Mouse (Mus musculus) neutrophil, adult 5-6 weeks (primary cell): ENCODE measurements around the gene Lemd2. TPM values are rescaled to one million over a fixed set of nuclear protein-coding genes. Genes with fewer than 3 reads are reported as not detected.

Experiments used
- ATAC-seq: fragments of 151-379, 151-347 bp; 2 replicates; pipeline ENCODE4 v1.8.0; 2017; ENCODE audit warnings: mild to moderate bottlenecking, moderate TSS enrichment; ENCODE audit not compliant: insufficient number of reproducible peaks, poor library complexity, low FRiP score, severe bottlenecking; ENCODE audit errors: extremely low read depth
- total RNA-seq: library from RNA; stranded (forward); fragments of 200-1000 nt; gene quantifications from 2 replicates; pipeline ENCODE4 v1.2.3, GENCODE M21; 2017

The Lemd2 gene
- total RNA-seq, 1 experiment from 2014 or later, result 64.4 TPM

DNA sequence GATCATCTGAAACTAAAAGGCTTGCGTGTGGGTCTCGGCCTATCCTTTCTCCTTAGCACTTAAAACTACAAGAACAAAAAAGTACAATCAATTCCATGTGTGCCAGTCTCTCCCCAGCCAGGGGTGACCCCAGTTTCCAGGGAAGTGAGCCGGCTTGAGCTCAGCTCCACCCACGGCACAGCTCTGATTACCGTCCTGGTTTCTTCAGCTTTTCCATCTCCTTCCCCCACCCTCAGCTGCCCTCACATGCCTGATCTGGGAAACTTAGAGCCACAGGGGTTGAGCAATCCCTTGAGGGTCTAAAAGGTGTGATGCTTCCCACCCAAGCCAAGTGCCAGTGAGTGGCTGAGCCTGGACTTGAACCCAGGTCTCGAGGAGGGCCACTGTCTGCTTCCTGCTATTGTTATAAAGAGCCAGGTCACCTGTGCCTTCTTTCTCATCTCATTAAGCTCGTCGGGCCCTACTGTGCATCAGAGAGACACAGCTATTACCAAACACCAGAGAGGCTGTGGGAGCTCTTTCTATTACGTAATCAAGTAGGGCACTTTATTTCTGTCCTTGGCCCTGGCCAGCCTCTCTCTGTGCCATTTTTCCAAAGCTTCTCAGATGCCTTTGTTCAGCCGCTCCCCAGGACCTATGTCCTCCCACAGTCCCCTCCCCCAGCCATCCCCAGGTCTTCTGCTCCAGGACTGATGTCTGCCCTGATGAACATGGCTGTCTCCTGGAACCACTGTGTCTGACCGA lies 34.1 kb downstream of the Lemd2 start:
- no peak for ATAC-seq

DNA sequence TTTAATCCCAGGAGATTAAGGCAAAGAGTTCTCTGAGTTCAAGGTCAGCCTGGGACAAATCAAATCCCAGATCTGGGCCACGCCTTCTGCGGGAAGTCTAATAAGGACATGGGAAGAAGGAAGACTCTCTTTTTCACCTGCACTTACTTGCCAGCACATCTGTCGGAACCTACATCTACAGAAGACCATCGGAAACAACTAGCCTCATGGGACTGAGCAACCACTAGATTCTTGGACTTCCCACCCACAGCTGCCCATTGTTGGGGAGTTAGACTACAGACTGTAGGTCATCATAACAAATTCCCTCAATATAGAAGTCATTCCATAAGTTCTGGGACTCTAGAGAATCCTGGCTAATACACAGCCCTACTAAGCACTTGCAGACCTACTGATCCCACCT lies 35.7 kb downstream of the Lemd2 start:
- no peak for ATAC-seq

DNA sequence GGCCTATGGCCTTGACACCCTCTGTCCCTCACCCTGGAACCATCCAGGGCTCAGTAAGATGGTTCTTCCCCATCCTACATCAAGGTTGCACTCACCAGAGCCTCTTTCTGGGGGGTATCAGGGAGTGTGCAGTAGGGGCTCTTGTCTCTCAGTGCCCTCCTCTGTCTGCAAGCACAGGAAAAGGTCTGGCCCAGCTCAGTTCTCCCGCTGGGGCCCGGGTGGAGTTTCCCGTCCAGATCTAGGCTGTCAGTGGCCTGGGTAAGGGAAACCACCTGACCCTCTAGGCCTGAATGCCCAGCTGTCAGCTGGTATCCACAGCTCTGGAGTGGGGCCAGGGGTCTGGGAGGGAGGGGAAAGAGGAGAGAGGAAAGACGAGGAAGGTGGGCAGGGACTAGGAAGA lies 36.7 kb downstream of the Lemd2 start, which contains the start of gene Ip6k3:
TSS of gene Ip6k3 (minus strand) at position 251 of the 400 bp plus-strand sequence.
- ATAC-seq, result no peak

DNA sequence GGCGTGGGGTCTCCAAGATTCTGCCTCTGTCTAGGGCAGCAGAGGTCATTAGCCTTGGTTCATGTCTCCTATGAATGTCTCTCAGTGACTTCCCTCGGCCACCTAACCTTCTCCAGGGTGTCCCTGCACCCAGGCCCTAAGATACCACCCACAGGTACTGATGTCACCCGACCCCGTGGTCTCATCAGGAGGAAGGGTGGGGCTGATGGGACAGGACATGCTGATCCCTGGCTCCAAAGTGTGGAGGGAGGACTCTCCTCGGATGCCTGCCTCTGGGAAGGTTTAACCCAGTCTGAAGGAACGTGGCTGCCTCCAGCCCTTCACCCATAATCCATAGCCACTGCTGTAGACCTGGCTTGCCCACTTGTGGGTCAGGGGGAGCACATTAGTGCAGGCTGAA lies 37.4 kb downstream of the Lemd2 start:
- ATAC-seq, result no peak

DNA sequence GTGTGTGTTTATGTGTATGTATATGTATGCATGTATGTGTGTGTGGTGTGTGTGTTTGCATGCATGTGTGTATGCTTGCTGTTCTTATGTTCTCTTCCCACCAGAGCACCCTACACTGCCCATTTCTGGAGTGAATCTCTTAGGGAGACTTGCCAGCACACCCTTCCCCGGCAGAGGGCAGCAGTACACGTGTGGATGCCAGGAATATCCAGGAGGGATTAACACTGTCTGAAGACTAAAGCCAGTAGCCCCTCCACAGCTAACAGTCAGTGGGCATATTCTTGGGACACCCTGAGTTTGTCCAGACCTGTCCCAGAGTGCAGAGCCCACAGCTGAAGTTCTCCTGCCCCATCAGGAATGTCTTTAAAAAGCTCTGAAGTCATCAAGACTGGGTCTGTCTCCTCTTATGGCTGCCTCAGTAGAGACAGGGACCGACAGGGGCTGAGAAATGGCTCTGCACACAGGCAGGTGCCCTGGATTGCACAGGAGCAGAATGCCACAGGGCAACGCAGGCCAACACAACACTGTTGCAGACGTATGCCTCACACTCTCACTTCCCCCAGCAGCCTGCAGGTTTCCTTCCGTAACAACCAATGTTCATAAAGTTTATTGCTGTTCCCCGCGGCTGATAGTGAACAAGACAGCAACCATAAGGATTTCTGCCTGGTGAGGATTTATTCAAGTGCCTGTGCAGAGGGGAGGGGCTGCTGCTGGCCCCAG lies 39.1 kb downstream of the Lemd2 start:
- ATAC-seq, result no peak

DNA sequence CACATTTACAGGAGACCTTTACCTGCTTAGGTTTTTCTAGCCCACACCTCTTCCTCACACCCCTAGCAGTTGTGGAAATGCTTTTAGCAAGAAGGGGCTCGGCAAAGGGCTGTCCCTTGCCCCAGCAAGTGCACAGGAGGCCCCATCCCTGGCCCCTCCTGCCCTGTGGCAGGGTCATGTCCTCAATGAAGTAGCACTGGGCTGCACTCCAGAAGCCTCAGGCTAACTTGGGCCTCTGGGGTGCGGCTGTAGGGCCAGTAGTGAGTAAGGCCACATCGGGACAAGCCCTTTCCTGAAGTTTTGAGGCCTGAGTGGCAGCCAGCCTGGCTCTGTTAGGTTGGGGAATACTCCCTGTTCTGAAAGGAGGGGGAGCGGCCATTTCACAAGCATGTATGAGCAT lies 43.4 kb downstream of the Lemd2 start:
- ATAC-seq, result no peak

DNA sequence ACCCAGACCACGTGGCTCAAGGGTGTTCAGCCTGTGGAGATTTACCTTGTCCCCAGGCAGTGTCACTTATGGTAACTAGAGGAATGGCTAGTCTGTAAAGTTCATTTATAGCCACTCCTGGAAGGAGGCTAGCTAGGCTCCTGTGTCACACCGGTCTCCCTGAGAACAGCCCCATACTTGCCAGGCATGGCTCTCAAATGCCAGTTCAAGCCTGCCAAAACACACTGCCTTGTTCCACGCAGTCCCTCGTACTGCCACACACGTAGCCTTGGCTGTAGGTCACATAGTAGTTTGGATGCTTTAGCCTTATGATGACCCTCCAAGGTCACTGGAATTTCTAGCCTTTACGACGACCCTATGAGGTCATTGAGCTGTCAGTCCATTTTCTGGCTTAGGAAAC lies 45.1 kb downstream of the Lemd2 start:
- no peak for ATAC-seq

DNA sequence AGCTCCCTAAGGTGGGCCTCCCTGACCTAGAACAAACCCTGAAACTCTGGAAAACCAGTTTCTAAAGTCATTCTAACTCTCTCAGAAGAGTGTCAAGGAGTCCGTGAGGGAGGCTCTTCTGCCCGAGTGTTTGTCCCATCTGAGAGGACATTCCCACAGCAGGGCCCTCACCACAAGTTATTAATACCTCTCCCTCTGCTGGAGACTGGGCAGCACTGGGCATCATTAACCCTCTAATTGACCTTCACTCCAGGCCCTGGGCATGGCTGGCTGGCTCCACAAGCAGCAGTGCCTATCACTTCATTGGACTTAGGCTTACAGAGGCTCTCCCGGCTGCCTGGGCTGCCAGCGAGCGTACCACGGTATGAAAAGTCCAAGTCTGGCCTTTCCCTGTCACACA lies 45.8 kb downstream of the Lemd2 start:
- ATAC-seq, result no peak

DNA sequence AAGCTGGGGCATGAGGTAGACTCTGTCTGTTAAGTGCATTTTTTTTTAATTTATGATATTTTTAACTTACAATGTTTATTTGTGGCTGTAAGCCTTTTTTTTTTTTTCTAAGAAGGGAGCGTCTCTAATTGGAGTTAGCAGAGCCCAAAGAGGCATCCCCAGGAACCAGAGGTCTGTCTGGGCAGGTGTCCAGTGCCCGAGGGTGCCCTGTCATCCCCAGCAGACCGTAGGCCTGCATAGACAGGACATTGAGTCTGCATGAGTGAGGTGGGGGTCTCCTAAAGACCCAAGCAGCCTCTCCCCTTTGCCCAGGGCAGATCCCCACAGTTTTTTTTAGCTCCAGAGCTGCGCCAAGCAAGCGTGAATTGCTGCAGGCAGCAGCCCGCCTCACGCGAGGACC lies 48.5 kb downstream of the Lemd2 start:
- ATAC-seq, result no peak

DNA sequence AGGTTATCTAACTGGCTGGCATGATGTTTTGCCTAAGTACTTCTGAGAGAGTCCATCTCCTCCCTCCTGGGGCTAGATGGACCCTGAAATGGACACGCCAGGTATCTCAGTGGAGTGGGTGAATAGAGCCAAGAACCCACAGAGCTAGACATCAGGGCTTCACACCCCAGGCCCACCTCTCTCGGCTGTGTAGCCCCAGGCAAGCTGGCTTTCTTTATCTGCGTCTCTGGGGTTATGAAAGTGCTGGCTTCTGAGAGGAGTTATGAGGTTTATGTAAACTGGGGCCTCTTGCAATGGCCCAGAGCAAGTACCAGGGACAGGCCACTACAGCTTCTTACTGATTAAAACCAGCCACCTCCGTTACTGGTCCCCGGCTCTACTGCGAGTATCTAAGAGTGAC lies 49.4 kb downstream of the Lemd2 start:
- no peak for ATAC-seq

DNA sequence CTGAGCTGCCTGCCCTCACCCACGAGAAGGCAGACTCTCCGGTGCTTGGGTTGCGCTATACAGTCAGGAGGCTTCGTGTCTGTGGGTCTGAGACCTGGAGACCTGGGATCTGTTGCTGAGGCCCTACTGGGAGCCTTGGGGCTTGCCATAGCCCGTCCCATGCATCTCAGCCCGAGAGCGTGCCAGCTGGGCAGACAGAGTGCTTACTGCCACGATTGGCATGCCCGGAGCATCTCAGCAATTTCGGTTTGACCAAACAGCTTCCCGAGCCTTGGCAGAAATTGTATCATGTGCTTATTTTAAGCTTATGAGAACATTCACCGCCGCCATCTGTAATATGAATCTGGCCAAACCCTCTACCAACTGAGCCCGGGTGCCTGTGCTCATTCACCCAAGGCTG lies 50.0 kb downstream of the Lemd2 start:
- ATAC-seq, result no peak

DNA sequence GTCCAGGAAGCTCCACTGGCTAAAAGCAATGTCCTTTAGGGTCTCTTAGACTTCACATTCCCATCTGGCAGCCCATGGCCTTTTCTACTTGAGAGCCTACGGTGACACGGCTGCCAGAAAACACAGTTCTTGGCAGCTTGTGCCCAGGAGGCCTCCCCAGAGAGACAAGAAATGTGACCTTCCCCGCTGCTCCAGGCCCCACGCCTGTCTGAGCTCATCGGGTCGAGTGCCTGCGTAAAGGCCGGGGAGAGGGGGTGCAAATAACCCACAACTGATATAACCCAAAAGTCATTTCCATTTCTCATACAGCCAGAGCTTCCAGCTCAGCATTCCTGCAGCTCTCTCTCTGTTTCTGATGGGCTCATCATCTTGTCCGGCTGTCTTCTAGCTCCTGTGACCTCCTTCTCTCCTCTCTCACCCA lies 50.5 kb downstream of the Lemd2 start:
- no peak for ATAC-seq

DNA sequence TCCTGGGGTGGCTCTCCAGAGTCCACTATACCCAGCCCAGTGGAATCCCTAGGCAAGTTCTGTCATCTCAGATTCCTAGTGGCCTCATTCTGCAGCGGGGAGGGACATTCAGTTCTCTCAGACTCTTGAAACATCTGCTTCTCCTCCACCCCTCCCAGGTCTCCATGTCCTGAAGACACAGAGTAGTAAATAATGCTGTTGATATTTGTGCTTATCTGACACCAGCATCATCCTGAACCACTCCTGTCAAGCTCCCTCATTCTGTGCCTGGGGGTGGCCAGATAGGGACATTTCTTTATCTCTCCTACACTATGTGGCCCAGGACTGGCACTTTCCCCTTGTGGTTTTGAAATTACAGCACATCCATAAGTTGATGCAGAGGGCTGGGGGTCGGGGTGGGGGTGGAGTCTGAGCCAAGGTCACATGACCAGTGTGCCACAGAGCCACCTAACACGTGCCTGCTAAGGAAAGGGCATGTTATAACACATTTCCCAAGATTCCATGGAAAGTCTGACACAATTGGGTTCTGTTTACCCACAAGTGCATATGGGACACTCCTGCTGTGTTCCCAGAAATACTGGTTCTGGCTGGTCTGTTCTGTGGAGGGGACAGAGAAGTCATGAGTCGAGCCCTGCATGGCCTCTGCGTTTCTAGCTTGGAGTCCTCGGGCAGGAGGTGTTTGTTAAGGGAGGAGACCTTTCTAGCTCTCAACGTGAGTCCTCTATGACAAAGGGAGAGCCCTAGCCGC lies 51.1 kb downstream of the Lemd2 start:
- no peak for ATAC-seq

DNA sequence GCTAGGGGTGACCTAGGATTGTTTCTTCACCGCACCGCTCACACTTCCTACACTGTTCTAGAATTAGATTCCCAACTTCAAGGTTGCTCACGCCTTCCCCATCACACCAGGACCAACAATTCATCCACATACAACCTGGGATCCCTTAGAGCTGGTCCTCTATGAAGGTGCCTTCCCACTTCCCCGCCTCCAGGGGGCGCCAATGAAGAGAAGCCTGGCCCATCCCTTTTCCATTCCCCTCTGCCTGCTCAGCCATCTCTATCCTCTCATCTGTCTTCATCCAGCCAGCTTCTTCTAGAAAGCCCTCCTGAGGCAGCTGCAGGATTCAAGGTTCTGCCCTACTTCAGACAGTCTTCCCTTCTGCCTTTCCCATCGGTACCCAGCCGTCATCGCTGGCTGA lies 52.9 kb downstream of the Lemd2 start:
- peak; percentile 18; the same call in 1 of the 2 replicates for ATAC-seq

DNA sequence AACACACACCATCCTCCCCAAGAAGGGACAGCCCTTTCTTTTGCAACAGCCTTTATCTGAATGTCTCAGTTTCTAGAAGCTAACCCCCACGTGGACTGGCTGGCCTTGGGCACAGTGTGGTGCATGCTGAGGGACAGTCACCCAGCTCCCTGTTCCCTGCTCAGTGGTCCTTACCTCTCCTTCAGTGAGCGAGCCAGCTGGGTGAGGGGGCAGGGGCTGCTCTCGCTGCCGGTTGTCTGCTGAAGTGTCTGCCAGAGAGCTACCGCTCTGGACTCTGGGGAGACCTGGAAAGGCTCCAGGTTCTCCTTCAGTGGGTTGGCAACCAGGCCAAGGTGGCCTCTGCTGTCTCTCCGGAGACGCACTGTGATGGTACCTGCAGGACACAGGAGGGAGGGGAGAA lies 53.4 kb downstream of the Lemd2 start:
- no peak for ATAC-seq

DNA sequence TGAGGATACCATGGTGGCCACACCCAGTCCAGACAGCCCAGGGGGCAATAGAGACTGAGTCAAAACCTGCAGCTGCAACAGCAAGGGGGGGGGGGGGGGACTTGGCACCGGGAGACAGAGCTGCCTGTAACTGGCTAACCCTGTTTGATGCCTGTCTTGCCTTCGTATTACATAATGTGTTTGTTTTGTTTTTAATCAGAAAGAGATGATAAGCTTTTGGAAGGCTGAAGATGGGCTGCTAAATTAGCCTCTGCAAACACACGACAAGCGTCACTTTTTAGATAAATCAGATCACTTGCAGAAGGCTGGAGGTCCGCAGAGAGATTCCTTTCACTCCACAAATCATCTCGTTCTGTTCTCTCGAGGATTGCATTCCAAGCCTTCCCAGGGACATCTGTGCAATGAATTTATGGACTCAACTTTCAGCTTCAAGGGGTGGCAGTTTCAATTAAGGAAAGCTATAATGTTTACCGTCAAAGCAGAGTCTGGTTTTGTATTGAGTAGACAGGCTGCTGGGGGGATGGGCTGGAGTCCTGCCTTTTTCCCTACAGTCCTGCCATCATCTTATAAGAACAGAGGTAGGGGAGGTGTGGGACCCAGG lies 57.8 kb downstream of the Lemd2 start:
- no peak for ATAC-seq

DNA sequence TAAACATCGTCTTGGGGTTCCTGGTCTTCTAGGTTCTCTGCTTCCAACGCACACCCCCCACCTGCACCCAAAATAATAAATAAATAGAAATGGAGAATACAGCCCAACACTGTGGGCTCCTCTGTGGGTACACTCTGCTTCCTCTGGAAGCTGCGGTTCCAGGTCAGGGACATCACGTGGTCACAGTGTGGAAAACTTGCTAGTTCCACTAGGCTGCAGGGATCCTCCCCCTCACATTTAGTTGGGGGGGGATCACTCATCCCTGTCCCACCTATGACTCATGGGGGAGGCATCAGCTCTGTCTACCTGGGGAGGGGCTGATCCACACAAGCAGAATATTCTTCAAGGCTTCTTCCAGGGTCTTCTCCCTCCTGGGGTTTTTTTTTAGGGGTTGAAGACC lies 60.1 kb downstream of the Lemd2 start:
- ATAC-seq, result no peak

DNA sequence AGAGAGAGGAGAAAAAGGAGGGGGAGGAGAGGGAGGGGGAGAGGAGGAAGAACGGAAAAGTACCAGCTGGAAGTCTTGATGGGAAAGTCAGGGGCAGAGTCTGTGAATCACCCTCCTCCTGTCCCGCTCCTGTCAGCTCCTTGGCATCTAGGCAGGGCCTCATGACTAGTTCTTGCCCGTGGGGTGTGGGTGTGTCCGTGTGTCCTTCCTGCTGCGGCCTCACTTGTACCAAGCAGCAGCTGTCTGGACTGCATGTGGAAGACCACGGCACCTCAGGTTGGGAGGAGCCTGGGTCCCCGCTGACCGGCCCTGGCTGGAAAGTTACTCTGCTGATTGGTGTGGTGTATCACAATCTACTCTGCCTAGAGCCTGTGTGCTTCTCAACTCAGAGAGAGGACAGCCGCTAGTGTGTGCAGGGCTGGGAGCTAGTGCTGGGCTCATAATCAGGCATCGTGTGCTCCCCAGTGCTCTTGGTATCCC lies 62.3 kb downstream of the Lemd2 start:
- ATAC-seq, result no peak

DNA sequence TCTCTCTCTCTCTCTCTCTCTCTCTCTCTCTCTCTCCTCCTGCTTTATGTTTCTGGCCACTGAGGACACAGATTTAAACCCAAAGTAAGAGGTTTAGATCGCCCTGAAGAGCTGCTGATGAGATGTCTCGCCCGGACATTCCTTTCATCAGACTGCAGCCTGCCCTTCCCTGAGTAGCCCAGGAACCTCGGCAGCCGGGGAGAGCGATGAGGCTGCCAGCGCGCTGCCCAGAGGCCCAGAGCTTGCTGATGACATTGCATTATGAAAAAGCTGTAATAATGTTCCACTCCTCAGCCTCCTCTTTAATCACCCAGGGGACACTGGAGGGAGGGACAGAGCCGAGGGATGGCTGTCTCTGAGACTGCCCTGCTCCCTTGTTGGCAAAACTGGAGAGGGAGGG lies 64.0 kb downstream of the Lemd2 start:
- ATAC-seq, result no peak
